Mouse (Mus musculus): Measurements from ENCODE around the gene Rdh5.

DNA sequence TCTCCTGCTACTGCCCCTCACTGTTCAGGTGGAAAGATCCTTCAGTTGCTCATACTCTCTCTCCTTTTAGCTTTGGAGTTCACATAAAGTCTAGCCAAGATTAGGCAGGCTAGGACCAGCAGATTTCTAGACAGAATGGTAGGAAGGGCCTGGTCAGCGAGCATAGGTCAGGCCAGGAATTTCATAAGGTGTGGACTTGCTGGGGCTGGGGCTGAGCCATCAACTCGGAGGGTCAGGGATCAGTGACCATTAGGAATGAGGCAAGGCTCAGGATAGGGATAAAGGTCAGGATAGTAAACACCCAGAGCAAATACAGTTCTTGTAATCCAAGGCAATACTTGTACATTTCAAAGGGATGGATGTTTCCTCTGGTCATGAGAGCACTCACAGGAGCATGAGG lies 42.3 kb upstream of the Rdh5 start:
- TF ChIP-seq CTCF (conservative IDR thresholded peaks at IDR 0.05; ENCODE audit: low read length) (no peak), NANOG (IDR thresholded peaks at IDR 0.05; ENCODE audit: borderline replicate concordance, low read length) (no peak)

Measured in E14TG2a.4 (cell line).